Mouse (Mus musculus): ENCODE measurements around the gene Ccdc173.

Ccdc173 gene

GRCm38 (mm10) chr2:69788974-69789373 is 401 bp downstream of the Ccdc173 start:
- no peak for DNase-seq (ENCODE audit: low read depth, low spot score)

GRCm38 (mm10) chr2:69778836-69779177 is 10.6 kb downstream of the Ccdc173 start:
- DNase-seq (ENCODE audit: low read depth, low spot score): peak; percentile 11

- no peak for DNase-seq (ENCODE audit: low read depth, low spot score)
These were observed 11.2 kb downstream of the Ccdc173 start for GRCm38 (mm10) chr2:69777985-69778835.

- no peak for DNase-seq (ENCODE audit: low read depth, low spot score)
These were observed 16.0 kb downstream of the Ccdc173 start for GRCm38 (mm10) chr2:69773331-69773730.

- no peak for DNase-seq (ENCODE audit: low read depth, low spot score)
These were observed 24.7 kb downstream of the Ccdc173 start for GRCm38 (mm10) chr2:69764716-69765115.

- no peak for DNase-seq (ENCODE audit: low read depth, low spot score)
These were observed 26.0 kb downstream of the Ccdc173 start for GRCm38 (mm10) chr2:69763340-69763739.

- DNase-seq (ENCODE audit: low read depth, low spot score): no peak
These were observed 28.4 kb downstream of the Ccdc173 start for GRCm38 (mm10) chr2:69760980-69761379.

GRCm38 (mm10) chr2:69745091-69745490 is 44.3 kb downstream of the Ccdc173 start:
- DNase-seq (ENCODE audit: low read depth, low spot score): no peak

GRCm38 (mm10) chr2:69723519-69723825 is 65.9 kb downstream of the Ccdc173 start:
- peak; percentile 1 for DNase-seq (ENCODE audit: low read depth, low spot score)

- DNase-seq (ENCODE audit: low read depth, low spot score): peak; percentile 94
These were observed 66.5 kb downstream of the Ccdc173 start for GRCm38 (mm10) chr2:69722650-69723518.

GRCm38 (mm10) chr2:69722273-69722649 is 67.1 kb downstream of the Ccdc173 start, which contains the start of gene Ppig:
Gene Ppig, plus strand, starts transcription at chr2:69722545.
- no peak for DNase-seq (ENCODE audit: low read depth, low spot score)

- DNase-seq (ENCODE audit: low read depth, low spot score): no peak
These were observed 70.3 kb downstream of the Ccdc173 start for GRCm38 (mm10) chr2:69719121-69719520.

- no peak for DNase-seq (ENCODE audit: low read depth, low spot score)
These were observed 72.9 kb downstream of the Ccdc173 start for GRCm38 (mm10) chr2:69716483-69716882.

GRCm38 (mm10) chr2:69714126-69714525 is 75.2 kb downstream of the Ccdc173 start:
- no peak for DNase-seq (ENCODE audit: low read depth, low spot score)

- no peak for DNase-seq (ENCODE audit: low read depth, low spot score)
These were observed 75.8 kb downstream of the Ccdc173 start for GRCm38 (mm10) chr2:69713626-69714014.

GRCm38 (mm10) chr2:69712981-69713625 is 76.3 kb downstream of the Ccdc173 start, which contains the start of gene Fastkd1:
Gene Fastkd1, minus strand, starts transcription at chr2:69713516.
- peak; percentile 83 for DNase-seq (ENCODE audit: low read depth, low spot score)

GRCm38 (mm10) chr2:69712171-69712570 is 77.2 kb downstream of the Ccdc173 start:
- no peak for DNase-seq (ENCODE audit: low read depth, low spot score)
